13 mouse cellular contexts compared by ENCODE assay signal in the genomic region with DNA sequence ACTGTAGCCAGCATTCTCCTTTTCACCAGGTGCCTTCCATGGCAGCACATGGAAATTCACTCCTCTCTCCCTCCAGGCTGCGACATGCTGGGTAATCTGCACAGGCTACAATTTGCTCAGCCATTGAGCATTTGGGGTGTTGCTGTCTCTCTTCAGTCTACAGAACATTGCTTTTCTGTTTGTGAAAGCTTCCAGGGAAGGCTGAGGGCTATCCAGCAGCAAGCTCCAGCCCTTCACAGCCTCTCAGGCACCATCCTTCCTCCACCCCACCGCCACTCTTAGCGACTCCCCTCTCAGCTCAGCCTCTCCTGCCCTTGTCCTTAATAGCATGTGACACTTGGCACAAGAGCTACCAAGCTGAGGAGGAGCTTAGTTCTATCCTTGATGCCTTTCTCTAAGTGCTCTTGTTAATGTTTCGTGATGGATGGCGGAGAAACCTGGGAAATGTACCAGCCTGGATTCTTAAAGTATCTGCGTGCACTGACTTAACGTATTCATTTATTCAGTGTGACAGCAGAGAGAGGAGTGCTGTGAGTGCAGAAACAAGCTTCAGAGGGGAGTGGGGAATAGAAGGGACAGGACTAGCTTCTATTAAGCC.
DNase-seq lines count a peak whose midpoint lies in the region; ATAC-seq and TF ChIP-seq lines count a peak whose summit lies in the region.
"Had no signal": no experiment of that assay in that cellular context is flagged by ENCODE, and none has a peak within 500 bp of the region (broad histone marks: within the 10 kb centered on the region; RNA-seq: fewer than 3 reads in every experiment).

No protein-coding gene starts in this region.

- peak overlapping the region; percentile 30; the same call in 1 of the 2 replicates for H3K9ac ChIP-seq in forebrain, embryonic 15.5 days (replicated peaks)
- no peak overlapping the region for H3K9ac ChIP-seq in stomach, embryonic 15.5 days
- H3K9ac ChIP-seq: embryonic facial prominence, embryonic 13.5 days; kidney, embryonic 15.5 days had no signal

- no peaks in the 10 kb centered on the region for H3K27me3 ChIP-seq in forebrain, embryonic 15.5 days
- H3K27me3 ChIP-seq in stomach, embryonic 15.5 days (replicated peaks) = no peaks in the 10 kb centered on the region
- H3K27me3 ChIP-seq: kidney, embryonic 15.5 days had no signal

- peak; percentile 88 for ATAC-seq in forebrain, embryonic 15.5 days (replicated peaks)
- no peak for ATAC-seq in stomach, embryonic 15.5 days (ENCODE audit: insufficient read depth, low FRiP score, low read depth)

- H3K4me3 ChIP-seq in left cerebral cortex, adult 2 months = no peak overlapping the region
- no peak overlapping the region for H3K4me3 ChIP-seq in forebrain, embryonic 15.5 days
- H3K4me3 ChIP-seq in stomach, embryonic 15.5 days (replicated peaks) = no peak overlapping the region
- H3K4me3 ChIP-seq: embryonic facial prominence, embryonic 13.5 days; kidney, embryonic 15.5 days; myocyte had no signal

- no peak for TF ChIP-seq CTCF in left cerebral cortex, adult 2 months (IDR thresholded peaks at IDR 0.05)

- intact Hi-C loops in left cerebral cortex, adult 2 months (cut with DNase I) = loop anchor here (2.0 kb wide), 3 partner anchors 58 to 76 kb away; no protein-coding TSS in a partner anchor

- H3K36me3 ChIP-seq in forebrain, embryonic 15.5 days = no peaks in the 10 kb centered on the region
- no peaks in the 10 kb centered on the region for H3K36me3 ChIP-seq in stomach, embryonic 15.5 days
- H3K36me3 ChIP-seq: embryonic facial prominence, embryonic 13.5 days; kidney, embryonic 15.5 days had no signal

- H3K9me3 ChIP-seq in forebrain, embryonic 15.5 days = no peaks in the 10 kb centered on the region
- H3K9me3 ChIP-seq in stomach, embryonic 15.5 days = no peaks in the 10 kb centered on the region
- H3K9me3 ChIP-seq: embryonic facial prominence, embryonic 13.5 days; kidney, embryonic 15.5 days had no signal

- DNase-seq in left cerebral cortex, adult 2 months (ENCODE audit: extremely low spot score in 1 of 2, low spot score in 2 of 2) = no peak
- no peak for DNase-seq in left cerebral cortex, adult 8-10 months (ENCODE audit: low spot score in 2 of 2)
- peak; percentile 14 to 52 for DNase-seq in lung, postnatal 4 days
- no peak for DNase-seq in spleen, postnatal 36 days (ENCODE audit: low spot score in 2 of 2)
- DNase-seq in testis, postnatal 10 days (ENCODE audit: low spot score) = no peak
- no peak for DNase-seq in B cell, adult 2 months
- DNase-seq: heart, adult 18-20 months; thymus, adult 18-20 months had no signal

- 13% methylated on average over 7 of the region's 7 CpGs for WGBS in forebrain, embryonic 15.5 days
- WGBS in stomach, embryonic 15.5 days = 47% methylated on average over 7 of the region's 7 CpGs

- peaks cover 39% of the 10 kb centered on the region for H3K4me1 ChIP-seq in forebrain, embryonic 15.5 days
- peaks cover 5% of the 10 kb centered on the region for H3K4me1 ChIP-seq in stomach, embryonic 15.5 days
- H3K4me1 ChIP-seq: kidney, embryonic 15.5 days had no signal

- H3K4me2 ChIP-seq in forebrain, embryonic 15.5 days (replicated peaks) = peak overlapping the region; percentile 17; the same call in 1 of the 2 replicates
- no peak overlapping the region for H3K4me2 ChIP-seq in stomach, embryonic 15.5 days
- H3K4me2 ChIP-seq: embryonic facial prominence, embryonic 13.5 days; kidney, embryonic 15.5 days had no signal

- peak overlapping the region; percentile 82 for H3K27ac ChIP-seq in left cerebral cortex, adult 2 months
- peak overlapping the region; percentile 96 for H3K27ac ChIP-seq in forebrain, embryonic 15.5 days (replicated peaks)
- H3K27ac ChIP-seq in stomach, embryonic 15.5 days = peak overlapping the region; percentile 37; the same call in 1 of the 2 replicates
- H3K27ac ChIP-seq: embryonic facial prominence, embryonic 13.5 days; kidney, embryonic 15.5 days had no signal

Comparison
In these comparisons a context has a peak if more than half of its experiments do, and no peak if none do; other contexts are left out.
1. DNase-seq: peak in lung, postnatal 4 days (2 of 2); none in left cerebral cortex, adult 2 months (0 of 2), left cerebral cortex, adult 8-10 months (0 of 2), spleen, postnatal 36 days (0 of 2), testis, postnatal 10 days (single experiment) and B cell, adult 2 months (0 of 2).
2. H3K27ac ChIP-seq: peak in every context shown above with its lines; median percentile 96 in forebrain, embryonic 15.5 days; 82 in left cerebral cortex, adult 2 months; 37 in stomach, embryonic 15.5 days.